Mouse (Mus musculus): Measurements from ENCODE around the gene Gm37240. TPM values are rescaled to one million over a fixed set of nuclear protein-coding genes. Genes with fewer than 3 reads are reported as not detected.
A peak's percentile ranks its signal among the peaks of the same experiment; 100 is the strongest.

Gene Gm37240
- total RNA-seq, 2 experiments from 2014 or later = 38.8 to 39.2 TPM

GRCm38 (mm10) chr3:85383330-85383729, 504.0 kb downstream of the Gm37240 start:
- DNase-seq (ENCODE audit: low spot score) = no peak
- intact Hi-C loops (cut with DNase I) = no loop called here

- intact Hi-C loops (cut with DNase I) = loop anchor here (10.0 kb wide), 1 partner anchor 454 kb away; no protein-coding TSS in a partner anchor
- no peak for DNase-seq (ENCODE audit: low spot score)
Observed at GRCm38 (mm10) chr3:85378703-85379395, 508.5 kb downstream of the Gm37240 start.

- peak; percentile 8 for DNase-seq (ENCODE audit: low spot score)
- intact Hi-C loops (cut with DNase I) = loop anchor here (10.0 kb wide), 1 partner anchor 453 kb away; no protein-coding TSS in a partner anchor
Observed at GRCm38 (mm10) chr3:85377946-85378702, 509.2 kb downstream of the Gm37240 start.

GRCm38 (mm10) chr3:85377505-85377904, 509.8 kb downstream of the Gm37240 start:
- intact Hi-C loops (cut with DNase I) = loop anchor here (10.0 kb wide), 1 partner anchor 453 kb away; no protein-coding TSS in a partner anchor

GRCm38 (mm10) chr3:85376541-85376940, 510.8 kb downstream of the Gm37240 start:
- intact Hi-C loops (cut with DNase I) = loop anchor here (10.0 kb wide), 1 partner anchor 452 kb away; no protein-coding TSS in a partner anchor
- DNase-seq (ENCODE audit: low spot score) = no peak

More at GRCm38 (mm10) chr3:85377505-85377904, 509.8 kb downstream of the Gm37240 start:
- no peak for DNase-seq (ENCODE audit: low spot score)

- intact Hi-C loops (cut with DNase I) = loop anchor here (5.0 to 10.0 kb wide), 2 partner anchors 161 to 448 kb away; no protein-coding TSS in a partner anchor
Observed at GRCm38 (mm10) chr3:85373039-85373438, 514.3 kb downstream of the Gm37240 start.

GRCm38 (mm10) chr3:85369847-85370246, 517.5 kb downstream of the Gm37240 start:
- intact Hi-C loops (cut with DNase I) = loop anchor here (5.0 to 10.0 kb wide), 3 partner anchors 158 to 445 kb away; no protein-coding TSS in a partner anchor
- DNase-seq (ENCODE audit: low spot score) = no peak

More at GRCm38 (mm10) chr3:85373039-85373438, 514.3 kb downstream of the Gm37240 start:
- no peak for DNase-seq (ENCODE audit: low spot score)

- intact Hi-C loops (cut with DNase I) = loop anchor here (10.0 kb wide), 1 partner anchor 196 kb away; no protein-coding TSS in a partner anchor
- no peak for DNase-seq (ENCODE audit: low spot score)
Observed at GRCm38 (mm10) chr3:85369157-85369556, 518.2 kb downstream of the Gm37240 start.

GRCm38 (mm10) chr3:85368354-85369120, 518.8 kb downstream of the Gm37240 start:
- DNase-seq (ENCODE audit: low spot score) = no peak
- intact Hi-C loops (cut with DNase I) = loop anchor here (10.0 kb wide), 1 partner anchor 196 kb away; no protein-coding TSS in a partner anchor

- DNase-seq (ENCODE audit: low spot score) = no peak
- intact Hi-C loops (cut with DNase I) = loop anchor here (10.0 kb wide), 1 partner anchor 200 kb away; no protein-coding TSS in a partner anchor
Observed at GRCm38 (mm10) chr3:85364591-85365343, 522.6 kb downstream of the Gm37240 start.

- intact Hi-C loops (cut with DNase I) = loop anchor here (10.0 kb wide), 1 partner anchor 202 kb away; no protein-coding TSS in a partner anchor
- DNase-seq (ENCODE audit: low spot score) = no peak
Observed at GRCm38 (mm10) chr3:85362883-85363282, 524.4 kb downstream of the Gm37240 start.

- intact Hi-C loops (cut with DNase I) = no loop called here
- DNase-seq (ENCODE audit: low spot score) = no peak
Observed at GRCm38 (mm10) chr3:85356373-85356772, 530.9 kb downstream of the Gm37240 start.

GRCm38 (mm10) chr3:85348021-85348420, 539.3 kb downstream of the Gm37240 start:
- no peak for DNase-seq (ENCODE audit: low spot score)
- intact Hi-C loops (cut with DNase I) = no loop called here

GRCm38 (mm10) chr3:85341103-85341860, 546.0 kb downstream of the Gm37240 start:
- intact Hi-C loops (cut with DNase I) = no loop called here
- no peak for DNase-seq (ENCODE audit: low spot score)

GRCm38 (mm10) chr3:85340491-85340890, 546.8 kb downstream of the Gm37240 start:
- DNase-seq (ENCODE audit: low spot score) = no peak
- intact Hi-C loops (cut with DNase I) = no loop called here

- intact Hi-C loops (cut with DNase I) = loop anchor here (5.0 to 10.0 kb wide), 2 partner anchors 177 to 215 kb away; no protein-coding TSS in a partner anchor
- DNase-seq (ENCODE audit: low spot score) = no peak
Observed at GRCm38 (mm10) chr3:85339926-85340325, 547.4 kb downstream of the Gm37240 start.

- peak; percentile 9 for DNase-seq (ENCODE audit: low spot score)
- intact Hi-C loops (cut with DNase I) = loop anchor here (5.0 to 10.0 kb wide), 2 partner anchors 178 to 215 kb away; no protein-coding TSS in a partner anchor
Observed at GRCm38 (mm10) chr3:85339269-85339820, 548.0 kb downstream of the Gm37240 start.

- DNase-seq (ENCODE audit: low spot score) = no peak
- intact Hi-C loops (cut with DNase I) = loop anchor here (5.0 to 10.0 kb wide), 2 partner anchors 179 to 214 kb away; no protein-coding TSS in a partner anchor
Observed at GRCm38 (mm10) chr3:85338755-85339095, 548.6 kb downstream of the Gm37240 start.
